Mouse (Mus musculus): ENCODE data around the gene Six3. TPM values are rescaled to one million over a fixed set of nuclear protein-coding genes. Genes with fewer than 3 reads are reported as not detected.
A peak's percentile ranks its signal among the peaks of the same experiment; 100 is the strongest.

Gene Six3
- polyA plus RNA-seq, 1 experiment from 2014 or later = not detected

- no peaks in the 10 kb centered on the region for H3K9me3 ChIP-seq (replicated peaks; ENCODE audit: control insufficient read depth, low read length)
- no peak overlapping the region for H3K9ac ChIP-seq (ENCODE audit: low read length)
- H3K4me3 ChIP-seq (ENCODE audit: low read length) = no peak overlapping the region
- ATAC-seq (replicated peaks; ENCODE audit: extremely low read depth, insufficient read depth, low FRiP score) = no peak
- H3K4me1 ChIP-seq (ENCODE audit: control insufficient read depth, insufficient read depth, low read length) = peaks cover 17% of the 10 kb centered on the region
- H3K27me3 ChIP-seq (ENCODE audit: control insufficient read depth, insufficient read depth, low read length) = peaks cover 100% of the 10 kb centered on the region
- no peak overlapping the region for H3K4me2 ChIP-seq (ENCODE audit: low read depth, low read length)
- 2% methylated on average over 41 of the region's 41 CpGs for WGBS
- H3K36me3 ChIP-seq (ENCODE audit: control insufficient read depth, insufficient read depth) = no peaks in the 10 kb centered on the region
- H3K27ac ChIP-seq (ENCODE audit: low read length) = no peak overlapping the region
Observed at GRCm38 (mm10) chr17:85616526-85617500, 3.4 kb downstream of the Six3 start.

DNA sequence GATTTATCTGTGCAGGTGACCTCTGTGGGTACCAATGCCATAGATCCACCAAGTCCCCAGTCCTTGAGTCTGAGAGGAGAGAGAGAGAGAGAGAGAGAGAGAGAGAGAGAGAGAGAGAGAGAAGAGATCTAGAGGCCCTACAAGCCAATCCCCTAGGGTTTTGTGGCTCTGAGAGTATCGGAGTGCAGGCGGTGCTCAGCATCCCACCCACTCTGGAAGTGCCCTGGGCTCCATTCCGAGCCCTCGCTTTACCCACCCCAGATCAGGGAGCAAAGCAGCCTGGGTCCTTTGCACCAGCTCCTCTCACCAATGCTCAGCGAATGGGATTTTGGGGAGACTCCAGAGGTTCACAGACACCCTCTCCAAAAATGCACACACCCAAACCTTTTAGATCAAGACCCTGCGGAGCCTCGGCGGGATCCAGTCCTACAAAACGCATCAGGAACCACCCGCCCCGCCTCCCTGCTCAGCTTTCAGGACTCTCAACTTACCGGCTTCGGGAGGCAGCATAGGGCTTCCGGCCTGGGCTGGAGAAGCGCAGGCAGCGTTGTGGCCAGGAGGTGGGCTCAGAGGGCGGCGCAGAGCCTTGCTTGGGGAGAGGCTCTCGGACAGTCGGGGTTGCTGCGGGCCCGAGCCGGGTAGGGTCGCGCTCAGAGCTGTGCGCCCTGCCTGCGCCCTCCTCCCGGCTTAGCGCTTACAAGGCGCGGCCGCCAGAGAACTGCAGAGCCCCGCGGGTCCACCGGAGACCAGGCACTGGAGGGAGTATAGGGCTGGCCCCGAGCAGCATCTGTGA lies 4.4 kb downstream of the Six3 start:
- Histone ChIP-seq H3K4me2 (ENCODE audit: low read depth, low read length) (peak overlapping the region; percentile 41), H3K9ac (ENCODE audit: low read length) (no peak overlapping the region), H3K27me3 (ENCODE audit: control insufficient read depth, insufficient read depth, low read length) (peaks cover 100% of the 10 kb centered on the region), H3K36me3 (ENCODE audit: control insufficient read depth, insufficient read depth) (no peaks in the 10 kb centered on the region), H3K4me3 (ENCODE audit: low read length) (peak overlapping the region; percentile 35), H3K27ac (ENCODE audit: low read length) (no peak overlapping the region), H3K4me1 (ENCODE audit: control insufficient read depth, insufficient read depth, low read length) (peaks cover 17% of the 10 kb centered on the region), H3K9me3 (replicated peaks; ENCODE audit: control insufficient read depth, low read length) (no peaks in the 10 kb centered on the region)
- 0 out of 2 replicates have a peak, but pooled peaks have one; percentile 26 for ATAC-seq (replicated peaks; ENCODE audit: extremely low read depth, insufficient read depth, low FRiP score)
- 1% methylated on average over 36 of the region's 36 CpGs for WGBS

GRCm38 (mm10) chr17:85618359-85619112 lies 5.1 kb downstream of the Six3 start:
- Histone ChIP-seq H3K9ac (ENCODE audit: low read length) (no peak overlapping the region), H3K9me3 (replicated peaks; ENCODE audit: control insufficient read depth, low read length) (no peaks in the 10 kb centered on the region), H3K27ac (ENCODE audit: low read length) (no peak overlapping the region), H3K27me3 (ENCODE audit: control insufficient read depth, insufficient read depth, low read length) (peaks cover 100% of the 10 kb centered on the region), H3K4me1 (ENCODE audit: control insufficient read depth, insufficient read depth, low read length) (peaks cover 17% of the 10 kb centered on the region), H3K4me2 (ENCODE audit: low read depth, low read length) (peak overlapping the region; percentile 41), H3K4me3 (ENCODE audit: low read length) (peak overlapping the region; percentile 35), H3K36me3 (ENCODE audit: control insufficient read depth, insufficient read depth) (no peaks in the 10 kb centered on the region)
- no peak for ATAC-seq (replicated peaks; ENCODE audit: extremely low read depth, insufficient read depth, low FRiP score)
- WGBS = 2% methylated on average over 34 of the region's 34 CpGs

- no peaks in the 10 kb centered on the region for H3K36me3 ChIP-seq (ENCODE audit: control insufficient read depth, insufficient read depth)
- H3K9ac ChIP-seq (ENCODE audit: low read length) = no peak overlapping the region
- H3K27ac ChIP-seq (ENCODE audit: low read length) = no peak overlapping the region
- peaks cover 17% of the 10 kb centered on the region for H3K4me1 ChIP-seq (ENCODE audit: control insufficient read depth, insufficient read depth, low read length)
- no peaks in the 10 kb centered on the region for H3K9me3 ChIP-seq (replicated peaks; ENCODE audit: control insufficient read depth, low read length)
- WGBS = 9% methylated on average over 20 of the region's 20 CpGs
- peaks cover 97% of the 10 kb centered on the region for H3K27me3 ChIP-seq (ENCODE audit: control insufficient read depth, insufficient read depth, low read length)
- ATAC-seq (replicated peaks; ENCODE audit: extremely low read depth, insufficient read depth, low FRiP score) = no peak
- no peak overlapping the region for H3K4me2 ChIP-seq (ENCODE audit: low read depth, low read length)
- no peak overlapping the region for H3K4me3 ChIP-seq (ENCODE audit: low read length)
Observed at GRCm38 (mm10) chr17:85619113-85620085, 6.0 kb downstream of the Six3 start.

DNA sequence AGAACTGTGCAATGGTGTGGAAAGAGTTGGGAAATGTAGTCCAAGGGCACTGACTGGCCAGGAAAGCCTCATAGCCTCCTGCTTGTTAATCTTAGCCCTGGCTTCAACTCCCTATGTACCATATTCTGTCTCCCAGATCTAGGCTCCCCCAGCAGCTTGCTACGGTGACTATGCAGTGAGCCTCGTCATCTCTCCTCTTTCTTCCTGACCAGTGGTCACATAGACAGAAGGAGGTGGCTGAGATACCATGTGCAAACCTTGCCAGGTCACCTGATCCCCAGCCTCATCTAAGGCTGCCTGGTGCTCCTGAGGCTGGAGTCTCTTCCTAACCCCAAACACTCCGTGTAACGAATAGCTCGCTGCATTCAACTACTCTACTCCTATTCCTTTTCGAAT lies 6.7 kb downstream of the Six3 start:
- H3K4me3 ChIP-seq (ENCODE audit: low read length) = no peak overlapping the region
- no peak overlapping the region for H3K9ac ChIP-seq (ENCODE audit: low read length)
- no peaks in the 10 kb centered on the region for H3K9me3 ChIP-seq (replicated peaks; ENCODE audit: control insufficient read depth, low read length)
- peaks cover 93% of the 10 kb centered on the region for H3K27me3 ChIP-seq (ENCODE audit: control insufficient read depth, insufficient read depth, low read length)
- no peak for ATAC-seq (replicated peaks; ENCODE audit: extremely low read depth, insufficient read depth, low FRiP score)
- no peak overlapping the region for H3K4me2 ChIP-seq (ENCODE audit: low read depth, low read length)
- H3K36me3 ChIP-seq (ENCODE audit: control insufficient read depth, insufficient read depth) = no peaks in the 10 kb centered on the region
- H3K4me1 ChIP-seq (ENCODE audit: control insufficient read depth, insufficient read depth, low read length) = peaks cover 17% of the 10 kb centered on the region
- no peak overlapping the region for H3K27ac ChIP-seq (ENCODE audit: low read length)
- WGBS = 4% methylated on average over 6 of the region's 6 CpGs

GRCm38 (mm10) chr17:85620680-85621504 lies 7.5 kb downstream of the Six3 start:
- under 1% methylated on average over 50 of the region's 54 CpGs for WGBS
- Histone ChIP-seq H3K27me3 (ENCODE audit: control insufficient read depth, insufficient read depth, low read length) (peaks cover 93% of the 10 kb centered on the region), H3K4me2 (ENCODE audit: low read depth, low read length) (peak overlapping the region; percentile 56), H3K4me1 (ENCODE audit: control insufficient read depth, insufficient read depth, low read length) (peaks cover 17% of the 10 kb centered on the region), H3K27ac (ENCODE audit: low read length) (no peak overlapping the region), H3K36me3 (ENCODE audit: control insufficient read depth, insufficient read depth) (no peaks in the 10 kb centered on the region), H3K9ac (ENCODE audit: low read length) (no peak overlapping the region), H3K9me3 (replicated peaks; ENCODE audit: control insufficient read depth, low read length) (no peaks in the 10 kb centered on the region), H3K4me3 (ENCODE audit: low read length) (peak overlapping the region; percentile 37)
- ATAC-seq (replicated peaks; ENCODE audit: extremely low read depth, insufficient read depth, low FRiP score) = no peak

GRCm38 (mm10) chr17:85621505-85622310 lies 8.3 kb downstream of the Six3 start:
- Histone ChIP-seq H3K27ac (ENCODE audit: low read length) (no peak overlapping the region), H3K4me3 (ENCODE audit: low read length) (peak overlapping the region; percentile 37), H3K4me1 (ENCODE audit: control insufficient read depth, insufficient read depth, low read length) (peaks cover 17% of the 10 kb centered on the region), H3K36me3 (ENCODE audit: control insufficient read depth, insufficient read depth) (no peaks in the 10 kb centered on the region), H3K9ac (ENCODE audit: low read length) (no peak overlapping the region), H3K27me3 (ENCODE audit: control insufficient read depth, insufficient read depth, low read length) (peaks cover 93% of the 10 kb centered on the region), H3K4me2 (ENCODE audit: low read depth, low read length) (peak overlapping the region; percentile 56), H3K9me3 (replicated peaks; ENCODE audit: control insufficient read depth, low read length) (no peaks in the 10 kb centered on the region)
- WGBS = under 1% methylated on average over 67 of the region's 67 CpGs
- no peak for ATAC-seq (replicated peaks; ENCODE audit: extremely low read depth, insufficient read depth, low FRiP score)
